Mouse (Mus musculus): ENCODE measurements around the gene Gm6588.

- TF ChIP-seq CTCF (IDR thresholded peaks at IDR 0.05; ENCODE audit: extremely low read depth, insufficient read length, insufficient replicate concordance, low read depth, low read length) = no peak
- no peak for TF ChIP-seq POLR2A (IDR thresholded peaks at IDR 0.05; ENCODE audit: low read depth, low read length)
Measured at GRCm38 (mm10) chr5:112409274-112409673, 40.0 kb upstream of the Gm6588 start.
